Mouse (Mus musculus): Measurements from ENCODE around the gene Gm5678.

DNA sequence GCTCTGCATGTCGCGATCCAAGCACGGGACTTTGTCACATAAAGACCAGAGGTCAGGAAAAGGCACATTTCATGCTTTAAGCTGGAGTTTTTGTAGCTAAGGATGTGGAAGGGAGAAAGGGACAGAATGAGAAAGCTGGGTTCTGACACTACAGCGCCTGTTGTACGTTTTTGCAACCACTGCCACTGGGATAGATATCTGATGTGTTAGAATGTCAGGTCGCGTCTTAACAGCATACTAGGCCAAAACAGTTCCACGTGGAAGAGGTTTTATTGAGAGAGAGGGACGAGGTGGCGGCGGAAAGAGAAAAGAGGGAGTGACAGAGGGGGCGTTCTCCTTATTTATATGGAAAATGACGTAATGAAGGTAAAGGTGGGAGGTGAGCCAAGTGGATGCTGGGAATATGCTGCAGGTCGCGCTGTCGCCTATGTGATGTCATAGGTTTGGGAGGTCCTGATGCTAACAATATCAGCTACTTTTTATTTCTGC lies 23.4 kb upstream of the Gm5678 start:
- TF ChIP-seq CTCF (IDR thresholded peaks at IDR 0.05; ENCODE audit: low read depth) (no peak), EP300 (IDR thresholded peaks at IDR 0.05; ENCODE audit: low read depth) (no peak)

Data from liver, embryonic 14.5 days (tissue).